Mouse (Mus musculus) bone marrow macrophage, adult 2 months (primary cell): ENCODE results near the gene Col15a1.

ENCODE experiments used
- CTCF ChIP-seq: IDR thresholded peaks from 2 replicates; pipeline ENCODE4 v1.5.1; 2012; ENCODE audit warnings: low read depth, mild to moderate bottlenecking, low read length, moderate library complexity
- POLR2A ChIP-seq: IDR thresholded peaks from 2 replicates; pipeline ENCODE4 v1.6.1; 2012; ENCODE audit warnings: mild to moderate bottlenecking, low read depth, low read length, borderline replicate concordance

- TF ChIP-seq POLR2A (no peak), CTCF (no peak)
These were observed 139.1 kb downstream of the Col15a1 start for GRCm38 (mm10) chr4:47347022-47347421.
